Mouse (Mus musculus) left cerebral cortex, postnatal 10 days (tissue): ENCODE measurements around the gene Olfr1497. TPM values are rescaled to one million over a fixed set of nuclear protein-coding genes. Genes with fewer than 3 reads are reported as not detected.
"Not testable (repeated sequence)": the region's sequence is repeated elsewhere in the genome, so short reads cannot be mapped to it uniquely, and the experiment has no call there.

Source experiments
- DNase-seq, 2 experiments: peaks; one replicate each; pipeline ENCODE4 v3.0.0; 2021 to 2022; ENCODE audit warnings: low spot score in 2 of 2, mixed read lengths in 1 of 2; ENCODE audit errors: extremely low spot score in 1 of 2
- intact Hi-C: fragments of 180-260 bp; cut with DNase I; formaldehyde crosslinking; loops from one replicate; pipeline ENCODE4 v1.15.1; 2025
- total RNA-seq, 2 experiments: library from RNA; stranded (reverse); gene quantifications; 2 replicates each; pipeline ENCODE4 v1.2.3; 2021

Olfr1497 gene
- not detected for total RNA-seq

DNA sequence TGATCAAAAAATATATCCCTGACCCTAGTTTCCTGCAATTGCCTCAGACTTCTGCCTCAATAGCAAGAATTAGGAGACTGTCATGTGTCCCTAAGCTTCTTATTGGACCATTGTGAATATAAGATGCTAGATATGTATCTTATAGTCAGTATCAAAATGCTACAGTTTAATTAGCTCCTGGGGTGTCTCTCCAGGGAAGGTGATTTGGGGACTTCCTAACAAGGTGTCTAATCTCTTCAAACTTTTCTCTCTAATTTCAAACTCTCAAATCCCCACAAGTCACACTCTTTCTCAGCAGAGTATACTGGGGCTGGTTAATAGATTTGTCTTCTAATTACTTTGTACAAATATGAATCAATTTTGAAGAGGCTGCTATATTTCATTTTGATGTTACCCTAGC lies at the start of gene Olfr1497:
Olfr1497 (minus strand) TSS at position 101 of the 400 bp plus-strand sequence.
- DNase-seq: no peak
- intact Hi-C loops: no loop called here

DNA sequence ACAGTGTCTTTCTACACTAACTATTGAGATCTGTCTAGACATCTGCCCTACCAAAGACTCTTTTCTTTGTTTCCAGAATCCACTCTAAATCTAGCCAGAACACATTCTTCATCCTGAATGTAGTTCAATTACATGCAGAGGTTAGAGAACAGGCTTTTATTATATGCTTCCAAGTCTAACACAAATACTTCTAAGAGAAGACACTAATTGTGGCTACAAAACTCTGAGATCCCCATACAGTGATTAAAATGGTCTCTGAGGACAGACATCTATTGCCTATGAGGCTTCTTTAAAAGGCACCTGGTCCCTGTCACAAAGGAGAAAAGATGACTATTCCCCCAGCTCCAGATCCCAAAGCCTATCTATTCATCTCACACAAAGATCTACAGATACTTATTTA lies 32.4 kb upstream of the Olfr1497 start, which contains the start of gene Olfr1500:
Olfr1500 (minus strand) TSS at position 101 of the 400 bp plus-strand sequence.
- intact Hi-C loops: no loop called here
- DNase-seq: no peak

GRCm38 (mm10) chr19:13828447-13828846 lies 30.4 kb upstream of the Olfr1497 start:
- DNase-seq: no peak
- intact Hi-C loops: no loop called here

GRCm38 (mm10) chr19:13820847-13821246 lies 22.8 kb upstream of the Olfr1497 start:
- no peak for DNase-seq
- intact Hi-C loops: no loop called here

- no peak for DNase-seq
- intact Hi-C loops: loop anchor here (10.0 kb wide), 1 partner anchor 1295 kb away; no protein-coding TSS in a partner anchor
These were observed 21.3 kb upstream of the Olfr1497 start, which contains the start of gene Olfr1499 for GRCm38 (mm10) chr19:13819347-13819746. Gene Olfr1499, minus strand, starts transcription at chr19:13819447.

DNA sequence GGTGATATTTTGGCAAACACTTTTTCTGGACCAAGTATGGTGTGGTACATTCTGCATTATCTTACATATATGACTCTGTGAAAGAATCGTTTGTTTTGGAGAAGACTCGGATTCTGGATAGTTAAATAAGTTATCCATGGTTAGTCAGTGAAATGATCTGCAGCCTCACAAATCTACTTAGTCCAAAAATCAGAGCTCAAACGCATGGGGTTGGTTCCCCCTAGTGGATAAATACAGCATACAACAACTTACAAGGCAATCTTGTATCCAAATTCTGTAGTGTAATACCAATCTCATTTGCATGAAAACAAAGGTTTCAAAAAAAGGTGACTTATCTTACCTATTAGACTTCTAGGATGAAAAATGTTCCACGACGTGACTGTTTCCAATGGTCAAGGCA lies 20.8 kb upstream of the Olfr1497 start:
- DNase-seq: no peak
- intact Hi-C loops: loop anchor here (10.0 kb wide), 1 partner anchor 1294 kb away; no protein-coding TSS in a partner anchor

GRCm38 (mm10) chr19:13812823-13813222 lies 14.8 kb upstream of the Olfr1497 start:
- intact Hi-C loops: loop anchor here (10.0 kb wide), 1 partner anchor 1288 kb away; no protein-coding TSS in a partner anchor
- DNase-seq: no peak

- DNase-seq, intact Hi-C loops: not testable (repeated sequence)
These were observed 7.5 kb upstream of the Olfr1497 start for GRCm38 (mm10) chr19:13805486-13805885.

DNA sequence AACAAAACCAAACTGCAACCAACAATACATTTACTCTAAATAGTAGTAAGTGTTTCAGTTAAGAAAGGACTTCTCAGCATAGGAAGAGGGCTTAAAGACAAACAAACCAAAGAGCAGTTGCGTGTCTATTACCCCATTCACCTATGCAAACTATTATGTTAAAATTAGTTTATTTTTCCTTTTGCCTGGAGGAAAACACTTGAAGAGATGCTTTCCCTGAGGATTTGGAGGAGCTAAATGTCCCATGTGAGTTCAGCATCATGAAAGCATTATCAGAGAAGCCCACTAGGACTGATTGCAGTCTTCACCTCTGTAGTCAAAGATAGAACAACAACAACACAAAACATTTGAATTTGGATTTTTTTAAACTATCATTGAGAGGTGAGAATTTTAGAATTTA lies 20.4 kb downstream of the Olfr1497 start, which contains the start of gene Olfr1496:
Olfr1496 (plus strand) TSS at position 301 of the 400 bp plus-strand sequence.
- no peak for DNase-seq
- intact Hi-C loops: no loop called here

DNA sequence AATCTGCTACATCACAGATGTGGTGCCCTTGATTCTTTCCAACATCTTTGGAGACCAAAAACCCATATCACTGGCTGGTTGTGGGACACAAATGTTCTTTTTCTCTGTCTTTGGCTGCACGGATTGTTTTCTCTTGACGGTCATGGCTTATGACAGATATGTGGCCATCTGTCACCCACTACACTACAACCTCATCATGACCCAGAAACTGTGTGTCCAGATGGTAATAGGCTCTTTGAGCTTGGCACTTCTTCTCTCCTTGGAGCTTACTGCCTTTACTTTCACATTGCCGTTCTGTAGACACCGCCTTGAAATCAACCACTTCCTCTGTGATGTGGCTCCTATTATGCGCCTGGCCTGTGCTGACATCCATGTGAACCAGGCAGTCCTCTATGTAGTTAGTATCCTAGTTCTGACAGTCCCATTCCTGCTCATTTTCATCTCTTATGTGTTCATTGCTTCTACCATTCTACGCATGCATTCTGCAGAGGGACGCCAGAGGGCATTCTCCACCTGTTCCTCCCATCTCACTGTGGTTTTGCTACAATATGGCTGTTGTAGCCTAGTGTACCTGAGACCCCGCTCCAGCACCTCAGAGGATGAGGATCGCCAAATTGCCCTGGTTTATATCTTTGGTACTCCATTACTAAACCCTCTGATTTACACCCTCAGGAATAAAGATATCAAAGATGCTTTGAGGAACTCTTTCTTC lies 29.3 kb downstream of the Olfr1497 start:
- DNase-seq: no peak
- intact Hi-C loops: no loop called here

DNA sequence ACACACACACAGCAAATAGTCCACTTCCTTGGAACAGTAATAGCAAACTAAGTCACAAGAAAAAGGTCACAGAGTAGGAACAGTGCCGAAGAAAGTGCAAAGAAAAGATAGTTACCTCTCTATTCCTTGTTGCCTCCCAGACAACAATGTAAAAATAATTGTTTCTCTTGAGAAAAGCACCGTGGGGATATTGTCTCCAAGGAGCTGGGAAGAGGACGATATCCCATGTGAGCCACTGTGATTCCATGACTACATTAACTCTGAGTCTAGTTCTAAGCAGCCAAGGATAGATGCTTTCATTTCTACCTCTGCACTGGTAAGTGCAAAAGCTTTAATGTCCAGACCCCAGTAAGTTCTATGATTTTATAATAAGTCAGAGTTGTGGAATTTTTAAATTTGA lies 33.7 kb downstream of the Olfr1497 start, which contains the start of gene Olfr1495:
Olfr1495 (plus strand) TSS at position 301 of the 400 bp plus-strand sequence.
- DNase-seq: no peak
- intact Hi-C loops: no loop called here

- no peak for DNase-seq
- intact Hi-C loops: no loop called here
These were observed 48.6 kb downstream of the Olfr1497 start for GRCm38 (mm10) chr19:13749366-13749765.

Other genes with a start within 250 kb of the Olfr1497 start
- not detected for gene Olfr1484, start 214.7 kb downstream of the Olfr1497 start, total RNA-seq
- gene Olfr1487, start 180.8 kb downstream of the Olfr1497 start, total RNA-seq: not detected
- not detected for gene Olfr1489, start 166.6 kb downstream of the Olfr1497 start, total RNA-seq
- not detected for gene Olfr1490, start 147.1 kb downstream of the Olfr1497 start, total RNA-seq
- not detected for gene Olfr1491, start 100.9 kb downstream of the Olfr1497 start, total RNA-seq
- not detected for gene Olfr1493-ps1, start 74.9 kb downstream of the Olfr1497 start, total RNA-seq
- gene Olfr1494, start 58.5 kb downstream of the Olfr1497 start, total RNA-seq: not detected
- gene Olfr1495, start 33.6 kb downstream of the Olfr1497 start, total RNA-seq: not detected
- not detected for gene Olfr1496, start 20.3 kb downstream of the Olfr1497 start, total RNA-seq
- not detected for gene Olfr1499, start 21.2 kb upstream of the Olfr1497 start, total RNA-seq
- not detected for gene Olfr1500, start 32.3 kb upstream of the Olfr1497 start, total RNA-seq
- not detected for gene Olfr1501, start 52.5 kb upstream of the Olfr1497 start, total RNA-seq
- gene Olfr1502, start 63.6 kb upstream of the Olfr1497 start, total RNA-seq: not detected
- not detected for gene Olfr1504, start 99.7 kb upstream of the Olfr1497 start, total RNA-seq
- not detected for gene Olfr1505, start 115.3 kb upstream of the Olfr1497 start, total RNA-seq